Mouse (Mus musculus) intestine, postnatal 0 days (tissue): Measurements from ENCODE around the gene Hist1h2ae. TPM values are rescaled to one million over a fixed set of nuclear protein-coding genes. Genes with fewer than 3 reads are reported as not detected.
"Not testable (repeated sequence)": the region's sequence is repeated elsewhere in the genome, so short reads cannot be mapped to it uniquely, and the experiment has no call there.

Experiments used
- ATAC-seq: fragments of 200-750 bp; cut with Nextera tagmentation; 2 replicates; pipeline ENCODE4 v1.8.0; 2017; ENCODE audit warnings: mild to moderate bottlenecking, moderate TSS enrichment, moderate library complexity
- H3K27ac ChIP-seq: fragments of 300-500 bp; sonication (generic); 2 replicates; pipeline ENCODE4 v1.5.1; 2014; ENCODE audit warnings: mild to moderate bottlenecking, low read depth, low read length, moderate library complexity
- H3K27me3 ChIP-seq: fragments of 300-500 bp; sonication (generic); replicated peaks from 2 replicates; pipeline ENCODE4 v1.6.1; 2014; ENCODE audit warnings: low read length, mixed read lengths; ENCODE audit not compliant: control insufficient read depth, insufficient read depth
- H3K36me3 ChIP-seq: fragments of 300-500 bp; sonication (generic); 2 replicates; pipeline ENCODE4 v1.6.1; 2014; ENCODE audit warnings: mild to moderate bottlenecking, moderate library complexity; ENCODE audit not compliant: control insufficient read depth, insufficient read depth
- H3K4me1 ChIP-seq: fragments of 300-500 bp; sonication (generic); replicated peaks from 2 replicates; pipeline ENCODE4 v1.6.1; 2014; ENCODE audit warnings: antibody characterized with exemption, low read length, mixed read lengths; ENCODE audit not compliant: control insufficient read depth, insufficient read depth
- H3K4me2 ChIP-seq: fragments of 300-500 bp; sonication (generic); replicated peaks from 2 replicates; pipeline ENCODE4 v1.6.1; 2014; ENCODE audit warnings: low read depth, mild to moderate bottlenecking, moderate library complexity
- H3K4me3 ChIP-seq: fragments of 300-500 bp; sonication (generic); 2 replicates; pipeline ENCODE4 v1.5.1; 2014; ENCODE audit warnings: low read depth, low read length
- H3K9ac ChIP-seq: fragments of 300-500 bp; sonication (generic); 2 replicates; pipeline ENCODE4 v1.6.1; 2014; ENCODE audit warnings: mild to moderate bottlenecking, low read depth, low read length
- H3K9me3 ChIP-seq: fragments of 300-500 bp; sonication (generic); 2 replicates; pipeline ENCODE4 v1.6.1; 2016; ENCODE audit warnings: mixed run types; ENCODE audit not compliant: control insufficient read depth
- CTCF ChIP-seq: sonication (generic); IDR thresholded peaks from 2 replicates; pipeline ENCODE4 v1.5.1; 2016; ENCODE audit warnings: low read depth, mild to moderate bottlenecking, control low read depth, antibody characterized with exemption, moderate library complexity
- WGBS: fragments of 180-500 bp; shearing (Covaris S2); extraction: QIAGEN DNeasy Blood & Tissue Kit; methylation state at CpG from one replicate; pipeline ENCODE4 v1.1.7; 2014; 5-methylcytosine and 5-hydroxymethylcytosine counted together
- polyA plus RNA-seq: library from polyadenylated mRNA; unstranded; fragments of >200 nt; fragmentation: Nextera tagmentation; extraction: Ambion mirVana; gene quantifications from 2 replicates; pipeline ENCODE4 v1.2.1, GENCODE M21; 2015

Hist1h2ae gene
- polyA plus RNA-seq, 1 experiment from 2014 or later, result 24.0 TPM

DNA sequence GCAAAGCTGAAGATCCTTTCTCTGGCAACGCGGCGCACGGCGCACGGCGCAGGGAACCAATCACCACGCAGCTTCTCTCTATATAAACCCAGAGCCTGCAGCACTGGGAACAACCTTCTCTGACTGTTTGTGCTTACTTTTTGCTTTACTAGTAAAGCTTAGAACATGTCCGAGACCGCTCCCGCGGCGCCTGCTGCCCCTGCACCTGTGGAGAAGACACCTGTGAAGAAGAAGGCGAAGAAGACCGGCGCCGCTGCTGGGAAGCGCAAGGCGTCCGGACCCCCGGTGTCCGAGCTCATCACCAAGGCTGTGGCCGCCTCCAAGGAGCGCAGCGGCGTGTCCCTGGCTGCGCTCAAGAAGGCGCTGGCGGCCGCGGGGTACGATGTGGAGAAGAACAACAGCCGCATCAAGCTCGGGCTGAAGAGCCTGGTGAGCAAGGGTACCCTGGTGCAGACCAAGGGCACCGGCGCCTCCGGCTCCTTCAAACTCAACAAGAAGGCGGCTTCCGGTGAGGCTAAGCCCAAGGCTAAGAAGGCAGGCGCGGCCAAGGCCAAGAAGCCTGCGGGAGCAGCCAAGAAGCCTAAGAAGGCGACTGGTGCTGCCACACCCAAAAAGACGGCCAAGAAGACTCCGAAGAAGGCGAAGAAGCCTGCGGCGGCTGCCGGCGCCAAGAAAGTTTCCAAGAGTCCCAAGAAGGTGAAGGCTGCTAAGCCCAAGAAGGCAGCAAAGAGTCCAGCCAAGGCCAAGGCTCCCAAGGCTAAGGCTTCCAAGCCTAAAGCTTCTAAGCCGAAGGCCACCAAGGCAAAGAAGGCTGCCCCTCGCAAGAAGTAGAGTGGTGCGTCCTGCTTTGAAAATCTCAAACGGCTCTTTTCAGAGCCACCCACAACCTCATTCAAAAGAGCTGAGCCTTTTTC, 15.8 kb downstream of the Hist1h2ae start:
- Histone ChIP-seq H3K36me3 (no peaks in the 10 kb centered on the region), H3K4me2 (peak overlapping the region; percentile 78), H3K4me3 (peak overlapping the region; percentile 46), H3K27ac (peak overlapping the region; percentile 85), H3K9me3 (no peaks in the 10 kb centered on the region), H3K4me1 (no peaks in the 10 kb centered on the region), H3K9ac (peak overlapping the region; percentile 70), H3K27me3 (no peaks in the 10 kb centered on the region)
- WGBS, result under 1% methylated on average over 53 of the region's 54 CpGs
- ATAC-seq, result peak; percentile 79
- no peak for TF ChIP-seq CTCF

- 14% methylated on average over 9 of the region's 9 CpGs for WGBS
Observed at GRCm38 (mm10) chr13:23554393-23554792, 16.6 kb downstream of the Hist1h2ae start.

DNA sequence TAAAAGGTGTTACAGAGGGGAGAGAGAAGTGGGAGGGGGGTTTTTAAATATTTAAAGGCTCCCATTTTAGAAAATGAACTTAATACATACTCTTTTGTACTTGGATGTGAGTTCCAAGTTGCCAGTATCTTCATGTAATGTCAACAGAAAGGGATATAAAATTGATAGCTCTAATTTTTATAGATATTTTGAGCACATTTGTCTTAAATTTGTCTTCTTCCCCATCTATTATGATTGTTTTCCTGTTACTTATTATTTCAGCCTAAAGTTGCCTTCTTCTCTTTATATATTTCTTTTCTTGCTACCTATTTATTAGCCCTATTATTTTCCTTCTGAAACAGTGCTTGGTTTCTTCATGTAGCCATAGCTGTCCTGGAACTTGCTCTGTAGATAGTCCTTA, 18.1 kb downstream of the Hist1h2ae start, which contains the start of gene Hist1h1d:
Gene Hist1h1d, plus strand, starts transcription at position 301 of the 400 bp plus-strand sequence.
- Histone ChIP-seq H3K4me2 (peak within 1 kb of the TSS; percentile 78; the same call in 1 of the 2 replicates), H3K9ac (no peak within 1 kb of the TSS), H3K4me1 (no peaks in the 10 kb centered on the region), H3K27me3 (no peaks in the 10 kb centered on the region), H3K4me3 (no peak within 1 kb of the TSS), H3K36me3 (no peaks in the 10 kb centered on the region), H3K27ac (no peak within 1 kb of the TSS; the same call in 1 of the 2 replicates), H3K9me3 (no peaks in the 10 kb centered on the region)
- TF ChIP-seq CTCF, result no peak
- no peak for ATAC-seq

More at GRCm38 (mm10) chr13:23554393-23554792, 16.6 kb downstream of the Hist1h2ae start:
- TF ChIP-seq CTCF, result no peak
- Histone ChIP-seq H3K4me2 (peak overlapping the region; percentile 78), H3K9me3 (no peaks in the 10 kb centered on the region), H3K27me3 (no peaks in the 10 kb centered on the region), H3K4me3 (peak overlapping the region; percentile 46; the same call in 1 of the 2 replicates), H3K4me1 (no peaks in the 10 kb centered on the region), H3K36me3 (no peaks in the 10 kb centered on the region), H3K27ac (peak overlapping the region; percentile 85), H3K9ac (peak overlapping the region; percentile 70; the same call in 1 of the 2 replicates)
- no peak for ATAC-seq

- H3K4me1 ChIP-seq, result no peaks in the 10 kb centered on the region
- ATAC-seq, result no peak
- WGBS, result 49% methylated on average over 8 of the region's 8 CpGs
- TF ChIP-seq CTCF, result no peak
- H3K4me2 ChIP-seq, result peak overlapping the region; percentile 64
- H3K27ac ChIP-seq, result no peak overlapping the region
- no peak overlapping the region for H3K9ac ChIP-seq
- no peaks in the 10 kb centered on the region for H3K36me3 ChIP-seq
- H3K27me3 ChIP-seq, result no peaks in the 10 kb centered on the region
- peak overlapping the region; percentile 38; the same call in 1 of the 2 replicates for H3K4me3 ChIP-seq
- no peaks in the 10 kb centered on the region for H3K9me3 ChIP-seq
Observed at GRCm38 (mm10) chr13:23551931-23552914, 18.8 kb downstream of the Hist1h2ae start.

DNA sequence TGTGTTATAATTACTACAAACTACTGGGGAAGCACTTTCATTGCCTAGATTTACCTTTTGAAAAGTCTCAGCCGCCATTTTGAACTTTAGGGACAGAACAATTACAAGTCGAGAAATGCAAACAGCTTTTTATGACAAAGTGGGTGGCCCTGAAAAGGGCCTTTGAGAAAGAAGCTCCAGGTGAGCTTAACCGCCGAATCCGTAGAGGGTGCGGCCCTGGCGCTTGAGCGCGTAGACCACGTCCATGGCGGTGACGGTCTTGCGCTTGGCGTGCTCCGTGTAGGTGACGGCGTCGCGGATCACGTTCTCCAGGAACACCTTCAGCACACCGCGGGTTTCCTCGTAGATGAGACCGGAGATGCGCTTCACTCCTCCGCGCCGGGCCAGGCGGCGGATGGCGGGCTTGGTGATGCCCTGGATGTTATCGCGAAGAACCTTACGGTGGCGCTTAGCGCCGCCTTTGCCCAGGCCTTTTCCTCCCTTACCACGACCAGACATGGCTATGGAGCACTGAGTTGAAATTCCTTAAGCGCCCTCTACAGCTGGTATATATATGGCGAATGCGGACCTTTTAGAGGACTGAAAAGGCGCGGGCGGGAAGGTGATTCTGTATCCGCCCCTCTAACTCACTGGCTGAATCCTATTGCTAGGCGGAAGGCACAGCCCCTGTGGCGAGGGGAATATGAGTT, 19.7 kb downstream of the Hist1h2ae start, which contains the start of gene Hist1h4f:
Gene Hist1h4f, minus strand, starts transcription at position 503 of the 689 bp plus-strand sequence.
- peak; percentile 69 for ATAC-seq
- H3K9ac ChIP-seq, result peak within 1 kb of the TSS; percentile 12; the same call in 1 of the 2 replicates
- peak within 1 kb of the TSS; percentile 38 for H3K4me3 ChIP-seq
- under 1% methylated on average over 47 of the region's 47 CpGs for WGBS
- peak within 1 kb of the TSS; percentile 76 for H3K27ac ChIP-seq
- TF ChIP-seq CTCF, result peak; percentile 72
- not testable (repeated sequence) for H3K27me3 ChIP-seq, H3K36me3 ChIP-seq, H3K9me3 ChIP-seq, H3K4me1 ChIP-seq
- peak within 1 kb of the TSS; percentile 64 for H3K4me2 ChIP-seq
